Mouse (Mus musculus) liver, postnatal 0 days (tissue): ENCODE measurements around the gene Gm3336. TPM values are rescaled to one million over a fixed set of nuclear protein-coding genes. Genes with fewer than 3 reads are reported as not detected.

Source experiments
- ATAC-seq: fragments of 200-750 bp; cut with Nextera tagmentation; 2 replicates; pipeline ENCODE4 v1.8.0; 2017; ENCODE audit warnings: mild to moderate bottlenecking, moderate library complexity
- DNase-seq: peaks from one replicate; pipeline ENCODE4 v3.0.0-alpha.2; 2016
- H3K27ac ChIP-seq: fragments of 300-500 bp; sonication (generic); 2 replicates; pipeline ENCODE4 v1.5.1; 2014; ENCODE audit warnings: antibody characterized with exemption, moderate library complexity, mild to moderate bottlenecking, low read depth
- H3K27me3 ChIP-seq: fragments of 300-500 bp; sonication (generic); 2 replicates; pipeline ENCODE4 v1.6.1; 2014; ENCODE audit warnings: low read length, control low read depth, mixed read lengths; ENCODE audit not compliant: insufficient read depth
- H3K36me3 ChIP-seq: fragments of 300-500 bp; sonication (generic); replicated peaks from 2 replicates; pipeline ENCODE4 v1.6.1; 2014; ENCODE audit warnings: mild to moderate bottlenecking, control low read depth, low read length, moderate library complexity, mixed read lengths; ENCODE audit not compliant: insufficient read depth
- H3K4me1 ChIP-seq: fragments of 300-500 bp; sonication (generic); 2 replicates; pipeline ENCODE4 v1.6.1; 2014; ENCODE audit warnings: antibody characterized with exemption, mild to moderate bottlenecking, control low read depth; ENCODE audit not compliant: insufficient read depth
- H3K4me2 ChIP-seq: fragments of 300-500 bp; sonication (generic); 2 replicates; pipeline ENCODE4 v1.6.1; 2014; ENCODE audit warnings: low read depth, mild to moderate bottlenecking, low read length, moderate library complexity, mixed read lengths
- H3K4me3 ChIP-seq: fragments of 300-500 bp; sonication (generic); 2 replicates; pipeline ENCODE4 v1.5.1; 2014; ENCODE audit warnings: low read depth, low read length
- H3K9ac ChIP-seq: fragments of 300-500 bp; sonication (generic); replicated peaks from 2 replicates; pipeline ENCODE4 v1.6.1; 2014; ENCODE audit warnings: mild to moderate bottlenecking, moderate library complexity
- H3K9me3 ChIP-seq: fragments of 300-500 bp; sonication (generic); 2 replicates; pipeline ENCODE4 v1.6.1; 2016; ENCODE audit warnings: mild to moderate bottlenecking, control low read depth, low read length, mixed read lengths
- CTCF ChIP-seq: sonication (generic); IDR thresholded peaks from 2 replicates; pipeline ENCODE4 v1.5.1; 2016; ENCODE audit warnings: antibody characterized with exemption, low read depth
- EP300 ChIP-seq: IDR thresholded peaks from 2 replicates; pipeline ENCODE4 v1.6.1; 2016; ENCODE audit warnings: antibody characterized with exemption, low read depth, mild to moderate bottlenecking
- WGBS: fragments of 180-500 bp; shearing (Covaris S2); extraction: QIAGEN DNeasy Blood & Tissue Kit; methylation state at CpG from one replicate; pipeline ENCODE4 v1.1.7; 2014; ENCODE audit not compliant: insufficient replicate concordance; 5-methylcytosine and 5-hydroxymethylcytosine counted together
- polyA plus RNA-seq: library from polyadenylated mRNA; unstranded; fragments of >200 nt; fragmentation: Nextera tagmentation; extraction: Ambion mirVana; gene quantifications from 2 replicates; pipeline ENCODE4 v1.2.1, GENCODE M21; 2015

Gene Gm3336
- polyA plus RNA-seq, 1 experiment from 2014 or later, result 0.22 TPM

DNA sequence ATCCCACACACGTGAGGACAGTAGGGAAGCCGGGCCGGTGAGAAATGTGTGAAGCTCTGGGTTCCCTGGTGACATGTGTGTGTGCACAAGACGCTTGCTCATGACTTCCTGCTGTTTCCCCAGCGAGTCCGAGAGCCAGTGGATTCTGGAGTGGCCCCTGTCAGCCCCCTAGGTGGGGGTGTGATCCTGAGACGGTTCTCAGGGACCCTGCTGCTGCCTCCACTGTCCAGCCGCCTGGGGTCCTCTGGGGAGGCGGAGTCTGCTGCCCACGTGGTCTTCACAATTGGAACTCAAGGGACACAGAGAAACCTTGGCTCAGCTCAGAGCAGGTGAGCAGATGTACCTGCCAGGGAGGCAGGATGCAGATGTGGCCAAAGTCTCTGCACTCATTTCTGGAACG, 8.4 kb downstream of the Gm3336 start:
- no peak overlapping the region for H3K4me2 ChIP-seq
- H3K9me3 ChIP-seq, result no peaks in the 10 kb centered on the region
- TF ChIP-seq CTCF, result no peak
- no peak for TF ChIP-seq EP300
- DNase-seq, result no peak
- peaks cover 9% of the 10 kb centered on the region for H3K4me1 ChIP-seq
- H3K27me3 ChIP-seq, result peaks cover 16% of the 10 kb centered on the region; the same call in 1 of the 2 replicates
- H3K36me3 ChIP-seq, result no peaks in the 10 kb centered on the region
- 45% methylated on average over 11 of the region's 11 CpGs for WGBS
- H3K9ac ChIP-seq, result no peak overlapping the region
- ATAC-seq, result no peak
- no peak overlapping the region for H3K4me3 ChIP-seq
- no peak overlapping the region for H3K27ac ChIP-seq

DNA sequence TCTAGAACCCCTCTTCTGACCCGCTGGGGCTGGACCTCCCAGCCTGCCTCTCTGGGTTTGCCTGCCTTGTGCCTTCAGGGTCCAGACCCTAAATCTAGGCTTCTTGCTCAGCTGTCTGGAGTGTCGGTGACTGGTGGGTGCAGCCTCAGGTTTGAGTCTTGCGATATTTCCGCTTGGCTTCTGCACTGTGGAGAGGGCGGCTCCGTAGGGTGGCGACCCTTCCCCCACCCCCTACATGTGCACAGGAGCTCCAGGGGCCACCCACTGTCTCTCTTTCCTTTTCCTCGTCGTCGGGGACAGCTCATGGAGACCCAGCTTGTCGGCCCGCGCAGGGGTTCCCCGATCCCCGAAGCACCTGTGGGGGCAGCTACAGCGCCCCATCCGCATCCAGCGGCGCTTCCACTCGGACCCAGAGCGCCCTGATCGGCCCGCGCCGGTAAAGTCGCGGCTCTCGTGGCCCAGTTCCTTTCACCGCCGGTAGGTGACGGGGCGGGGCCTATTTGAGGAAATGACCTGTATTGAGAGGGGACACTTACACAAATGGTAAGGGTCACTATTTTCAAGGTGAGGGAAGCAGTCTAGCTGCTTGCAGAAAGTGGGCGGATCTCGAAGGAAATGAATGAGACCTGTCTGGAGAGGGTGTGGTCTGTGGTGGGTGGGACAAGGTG, 11.6 kb downstream of the Gm3336 start:
- Histone ChIP-seq H3K27ac (no peak overlapping the region), H3K27me3 (peaks cover 16% of the 10 kb centered on the region; the same call in 1 of the 2 replicates), H3K4me3 (peak overlapping the region; percentile 39), H3K36me3 (no peaks in the 10 kb centered on the region), H3K4me1 (peaks cover 7% of the 10 kb centered on the region), H3K4me2 (peak overlapping the region; percentile 65), H3K9me3 (no peaks in the 10 kb centered on the region), H3K9ac (0 out of 2 replicates have a peak overlapping the region, but pooled peaks have one; percentile 46)
- peak; percentile 43; the same call in 1 of the 2 replicates for ATAC-seq
- peak; percentile 59 for TF ChIP-seq CTCF
- TF ChIP-seq EP300, result no peak
- peak; percentile 64 for DNase-seq
- 2% methylated on average over 34 of the region's 34 CpGs for WGBS

DNA sequence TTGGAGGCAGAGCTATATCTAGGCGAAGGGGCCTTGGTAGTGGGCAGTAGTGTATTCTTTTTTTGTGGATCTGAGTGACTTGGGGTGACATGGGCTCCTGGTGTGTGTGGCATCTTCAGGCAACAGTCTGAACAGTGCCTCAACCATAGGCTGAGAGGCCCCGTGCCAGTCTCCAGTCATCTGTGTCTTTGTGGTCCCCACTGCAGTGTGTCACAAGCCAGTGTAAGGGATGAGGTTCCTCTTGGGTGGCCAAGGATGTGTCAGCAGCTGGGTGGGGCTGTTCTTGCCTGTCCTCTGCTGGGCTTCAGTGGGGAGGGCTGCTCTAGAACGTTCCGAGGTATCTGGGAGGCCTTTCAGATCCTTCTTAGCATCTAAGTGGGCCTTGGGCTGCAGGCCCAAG, 12.6 kb downstream of the Gm3336 start:
- no peaks in the 10 kb centered on the region for H3K9me3 ChIP-seq
- TF ChIP-seq EP300, result no peak
- peak; percentile 27; the same call in 1 of the 2 replicates for TF ChIP-seq CTCF
- no peak overlapping the region for H3K4me3 ChIP-seq
- H3K4me2 ChIP-seq, result no peak overlapping the region
- no peak overlapping the region for H3K9ac ChIP-seq
- H3K36me3 ChIP-seq, result no peaks in the 10 kb centered on the region
- peak; percentile 51 for DNase-seq
- H3K27ac ChIP-seq, result peak overlapping the region; percentile 29; the same call in 1 of the 2 replicates
- 53% methylated on average over 4 of the region's 4 CpGs for WGBS
- ATAC-seq, result peak; percentile 54; the same call in 1 of the 2 replicates
- H3K4me1 ChIP-seq, result peaks cover 5% of the 10 kb centered on the region
- H3K27me3 ChIP-seq, result peaks cover 16% of the 10 kb centered on the region; the same call in 1 of the 2 replicates

DNA sequence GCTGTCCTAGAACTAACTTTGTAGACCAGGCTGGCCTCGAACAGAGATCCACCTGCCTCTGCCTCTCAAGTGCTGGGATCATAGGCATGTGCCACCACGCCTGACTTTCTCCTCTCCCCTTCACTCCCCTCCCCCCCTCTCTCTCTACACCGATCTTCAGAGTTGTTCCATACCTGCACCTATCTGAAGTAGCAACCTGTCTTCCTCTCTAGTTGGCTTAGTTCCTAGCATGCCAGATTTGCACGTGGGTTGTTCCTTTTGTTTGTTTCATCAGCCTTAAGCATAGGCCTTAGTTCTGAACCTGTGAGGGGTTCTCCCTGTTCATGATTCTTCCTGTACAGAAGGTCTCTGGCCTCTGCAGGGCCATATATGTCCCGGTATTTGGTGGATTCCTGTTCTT, 19.4 kb downstream of the Gm3336 start:
- Histone ChIP-seq H3K27ac (no peak overlapping the region), H3K27me3 (peaks cover 10% of the 10 kb centered on the region), H3K36me3 (no peaks in the 10 kb centered on the region), H3K9ac (no peak overlapping the region), H3K9me3 (no peaks in the 10 kb centered on the region), H3K4me2 (no peak overlapping the region), H3K4me1 (peaks cover 2% of the 10 kb centered on the region; the same call in 1 of the 2 replicates), H3K4me3 (no peak overlapping the region)
- no peak for DNase-seq
- 59% methylated on average over 5 of the region's 5 CpGs for WGBS
- no peak for ATAC-seq
- no peak for TF ChIP-seq CTCF
- TF ChIP-seq EP300, result no peak

DNA sequence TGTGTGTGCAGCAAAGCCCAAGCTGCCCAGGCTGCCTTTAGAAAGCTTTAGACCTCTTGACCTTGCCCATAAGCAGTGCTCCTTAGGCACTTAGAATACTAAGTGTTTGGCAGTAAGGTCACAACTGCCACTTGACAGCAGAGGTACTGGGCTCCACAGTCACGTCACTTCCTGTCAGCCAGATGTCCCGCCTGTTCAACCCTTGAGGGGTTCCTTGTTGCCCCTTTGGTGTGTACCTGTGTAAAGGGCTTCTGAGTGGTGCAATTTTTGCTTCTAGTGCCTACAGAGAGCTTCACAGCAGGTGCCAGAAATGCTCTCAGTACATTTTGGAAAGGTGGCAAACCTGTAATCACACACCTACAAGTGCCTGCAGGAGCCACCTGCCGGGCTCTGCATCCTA, 19.9 kb downstream of the Gm3336 start:
- 47% methylated on average over 3 of the region's 3 CpGs for WGBS
- TF ChIP-seq EP300 (no peak), CTCF (no peak)
- Histone ChIP-seq H3K9me3 (no peaks in the 10 kb centered on the region), H3K36me3 (no peaks in the 10 kb centered on the region), H3K4me1 (peaks cover 3% of the 10 kb centered on the region), H3K27me3 (peaks cover 15% of the 10 kb centered on the region), H3K4me3 (no peak overlapping the region), H3K27ac (no peak overlapping the region), H3K9ac (no peak overlapping the region), H3K4me2 (no peak overlapping the region)
- ATAC-seq (no peak), DNase-seq (no peak)

DNA sequence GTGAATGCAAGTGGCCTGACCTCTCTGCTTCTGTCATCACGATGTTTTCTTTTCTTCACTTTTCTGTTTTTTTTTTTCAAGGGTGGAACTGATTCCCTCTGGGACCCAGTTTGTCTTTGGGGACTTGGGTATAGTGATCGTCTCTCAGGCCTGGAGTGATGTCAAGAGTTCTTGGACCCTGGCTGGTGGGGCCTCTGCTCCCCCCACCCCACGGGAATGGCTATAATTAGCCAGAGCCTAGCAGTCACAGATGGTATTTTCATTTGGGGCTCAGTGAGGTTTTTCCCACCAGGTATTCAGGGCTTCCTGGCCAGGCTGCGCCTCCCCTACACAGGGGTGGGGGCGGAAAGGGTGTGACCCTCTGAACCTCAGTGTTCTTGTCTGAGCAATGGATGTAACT, 23.3 kb downstream of the Gm3336 start:
- Histone ChIP-seq H3K9me3 (no peaks in the 10 kb centered on the region), H3K9ac (no peak overlapping the region), H3K4me2 (no peak overlapping the region), H3K27me3 (peaks cover 42% of the 10 kb centered on the region), H3K4me1 (peaks cover 14% of the 10 kb centered on the region), H3K36me3 (no peaks in the 10 kb centered on the region), H3K4me3 (no peak overlapping the region), H3K27ac (no peak overlapping the region)
- 57% methylated on average over 5 of the region's 5 CpGs for WGBS
- ATAC-seq (no peak), DNase-seq (no peak)
- TF ChIP-seq CTCF (no peak), EP300 (no peak)
